Mouse (Mus musculus): Measurements from ENCODE around the gene Pan2. TPM values are rescaled to one million over a fixed set of nuclear protein-coding genes. Genes with fewer than 3 reads are reported as not detected.
"Not testable (repeated sequence)": the region's sequence is repeated elsewhere in the genome, so short reads cannot be mapped to it uniquely, and the experiment has no call there.

Pan2 gene
- total RNA-seq, 2 experiments from 2014 or later: 15.8 TPM

GRCm38 (mm10) chr10:128315578-128315977 is 12.4 kb downstream of the Pan2 start:
- no peak for DNase-seq (ENCODE audit: extremely low spot score in 1 of 2, low spot score in 2 of 2)
- TF ChIP-seq CTCF (IDR thresholded peaks at IDR 0.05): no peak
- intact Hi-C loops (cut with DNase I): no loop called here

DNA sequence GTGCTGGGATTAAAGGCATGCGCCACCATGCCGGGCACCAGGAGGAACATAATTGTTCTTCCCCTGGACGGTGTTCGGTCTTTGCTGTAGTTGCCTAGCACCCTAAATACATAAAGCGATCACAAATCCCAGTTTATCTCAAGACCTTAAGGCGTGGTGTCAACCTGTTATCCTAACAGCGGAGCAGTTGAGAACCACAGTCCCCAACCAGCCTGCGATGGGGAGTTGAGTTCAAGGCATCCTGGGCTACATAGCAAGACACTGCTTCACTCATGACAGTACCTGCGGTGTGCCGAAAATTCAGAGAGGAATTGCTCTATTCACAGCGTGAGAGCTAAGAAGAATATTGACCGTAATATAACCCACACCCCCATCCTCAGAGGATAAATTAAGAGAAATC is 18.5 kb downstream of the Pan2 start:
- peak overlapping the region; percentile 98 for H3K27ac ChIP-seq
- H3K4me3 ChIP-seq: peak overlapping the region; percentile 95
- no peak for TF ChIP-seq CTCF (IDR thresholded peaks at IDR 0.05)
- intact Hi-C loops (cut with DNase I): loop anchor here (1.0 kb wide), 1 partner anchor 18 kb away; the partner anchor contains the start of gene Pan2
- no peak for DNase-seq (ENCODE audit: extremely low spot score in 1 of 2, low spot score in 2 of 2)

More at GRCm38 (mm10) chr10:128315578-128315977, 12.4 kb downstream of the Pan2 start:
- Histone ChIP-seq H3K4me3 (no peak overlapping the region), H3K27ac (no peak overlapping the region)

GRCm38 (mm10) chr10:128322141-128323108 is 19.3 kb downstream of the Pan2 start, which contains the start of gene Cnpy2:
TSS of gene Cnpy2 (plus strand) at chr10:128322459.
- TF ChIP-seq CTCF (IDR thresholded peaks at IDR 0.05): no peak
- peak; percentile 74 to 81 for DNase-seq (ENCODE audit: extremely low spot score in 1 of 2, low spot score in 2 of 2)
- intact Hi-C loops (cut with DNase I): loop anchor here (1.0 kb wide), 1 partner anchor 19 kb away; the partner anchor contains the start of gene Pan2
- H3K27ac ChIP-seq: peak within 1 kb of the TSS; percentile 98
- peak within 1 kb of the TSS; percentile 95 for H3K4me3 ChIP-seq

GRCm38 (mm10) chr10:128323516-128323915 is 20.4 kb downstream of the Pan2 start:
- intact Hi-C loops (cut with DNase I): no loop called here
- no peak for TF ChIP-seq CTCF (IDR thresholded peaks at IDR 0.05)
- H3K27ac ChIP-seq: peak overlapping the region; percentile 98; the same call in 1 of the 2 replicates

DNA sequence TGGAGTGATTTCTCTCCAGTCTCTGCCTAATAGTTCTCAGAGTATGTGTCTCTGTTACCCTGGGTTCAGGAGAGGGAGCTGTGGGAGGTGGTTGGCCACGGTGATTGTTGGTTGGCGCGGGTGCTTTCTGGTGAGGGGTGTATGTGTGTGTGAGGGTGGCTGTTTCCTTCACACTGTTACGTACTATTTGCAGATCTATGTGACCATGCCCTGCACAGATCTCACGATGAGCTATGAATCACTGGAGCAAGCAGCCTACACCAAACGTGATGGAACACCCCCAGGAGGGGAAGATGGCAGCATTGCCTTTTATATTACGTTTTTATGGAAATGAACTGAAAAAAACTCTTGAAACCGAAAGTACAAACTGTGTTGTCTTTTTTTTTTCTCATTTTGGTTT is 23.7 kb downstream of the Pan2 start:
- no peak overlapping the region for H3K27ac ChIP-seq
- DNase-seq (ENCODE audit: extremely low spot score in 1 of 2, low spot score in 2 of 2): no peak
- intact Hi-C loops (cut with DNase I): no loop called here

More at GRCm38 (mm10) chr10:128323516-128323915, 20.4 kb downstream of the Pan2 start:
- peak overlapping the region; percentile 95 for H3K4me3 ChIP-seq
- DNase-seq (ENCODE audit: extremely low spot score in 1 of 2, low spot score in 2 of 2): no peak

DNA sequence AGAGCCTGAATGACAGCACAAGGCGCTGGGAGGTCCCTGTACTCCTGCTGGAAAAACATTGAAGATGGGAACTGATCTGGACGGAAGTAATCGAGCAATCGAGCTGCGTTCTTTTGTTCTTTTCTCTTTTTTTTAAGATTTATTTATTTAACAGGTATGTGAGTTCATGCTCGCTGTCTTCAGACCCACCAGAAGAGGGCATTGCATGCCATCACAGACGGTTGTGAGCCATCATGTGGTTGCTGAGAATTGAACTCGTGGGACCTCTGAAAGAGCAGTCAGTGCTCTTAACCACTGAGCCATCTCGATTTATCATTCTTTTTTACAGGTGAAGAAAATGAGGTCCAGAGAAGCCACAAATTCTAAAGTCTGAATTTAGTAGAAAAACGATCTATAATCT is 24.5 kb downstream of the Pan2 start:
- intact Hi-C loops (cut with DNase I): no loop called here
- DNase-seq (ENCODE audit: extremely low spot score in 1 of 2, low spot score in 2 of 2): no peak
- Histone ChIP-seq H3K27ac (no peak overlapping the region), H3K4me3 (no peak overlapping the region)
- no peak; the same call in none of the 2 replicates for TF ChIP-seq CTCF (IDR thresholded peaks at IDR 0.05)

More for the DNA sequence above, 23.7 kb downstream of the Pan2 start:
- no peak for TF ChIP-seq CTCF (IDR thresholded peaks at IDR 0.05)
- H3K4me3 ChIP-seq: no peak overlapping the region

- H3K4me3 ChIP-seq; DNase-seq (ENCODE audit: extremely low spot score in 1 of 2, low spot score in 2 of 2); H3K27ac ChIP-seq; intact Hi-C loops (cut with DNase I): not testable (repeated sequence)
Measured at GRCm38 (mm10) chr10:128332358-128333249, 29.5 kb downstream of the Pan2 start.

DNA sequence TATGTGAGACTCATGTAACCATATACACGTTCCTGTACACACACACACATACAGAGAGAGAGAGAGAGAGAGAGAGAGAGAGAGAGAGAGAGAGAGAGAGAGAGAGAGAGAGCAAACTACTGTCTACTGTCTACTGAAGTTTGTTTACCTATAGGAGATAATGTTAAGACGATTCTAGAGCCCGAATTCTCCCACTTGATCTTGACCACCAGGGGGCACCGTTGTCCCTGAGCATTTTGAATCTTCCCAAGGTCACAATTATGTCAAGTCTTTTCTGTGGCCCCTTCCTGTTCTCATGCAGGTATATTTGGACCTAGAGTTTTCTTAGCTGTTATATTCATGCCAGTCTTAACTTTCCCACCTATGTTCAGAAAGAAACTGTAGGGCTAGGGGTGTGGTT is 32.4 kb downstream of the Pan2 start:
- DNase-seq (ENCODE audit: extremely low spot score in 1 of 2, low spot score in 2 of 2): peak; percentile 57 to 66
- intact Hi-C loops (cut with DNase I): loop anchor here (5.0 kb wide), 1 partner anchor 122 kb away; the partner anchor contains the start of gene Smarcc2
- peak; percentile 73 for TF ChIP-seq CTCF (IDR thresholded peaks at IDR 0.05)
- Histone ChIP-seq H3K27ac (no peak overlapping the region), H3K4me3 (no peak overlapping the region)

DNA sequence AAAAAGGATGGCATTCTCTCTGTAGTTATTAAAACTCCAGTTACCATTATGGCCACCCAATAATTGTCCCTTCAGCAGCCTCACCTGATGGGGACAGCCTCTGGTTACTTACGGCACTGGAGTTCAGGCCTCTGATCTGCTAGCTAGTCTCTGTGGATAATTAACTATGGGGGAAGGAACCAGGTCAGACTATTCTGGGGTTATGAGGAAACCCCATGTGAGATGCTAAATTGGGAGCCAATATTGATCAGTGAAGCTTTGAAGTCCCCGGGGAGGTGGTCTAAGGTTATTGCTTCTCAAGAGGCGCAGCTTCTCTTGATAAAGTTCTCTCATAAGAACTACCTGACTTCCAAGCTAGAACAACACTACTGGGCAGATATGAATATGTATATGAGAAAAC is 33.1 kb downstream of the Pan2 start:
- TF ChIP-seq CTCF (IDR thresholded peaks at IDR 0.05): no peak
- no peak for DNase-seq (ENCODE audit: extremely low spot score in 1 of 2, low spot score in 2 of 2)
- H3K27ac ChIP-seq: no peak overlapping the region
- intact Hi-C loops (cut with DNase I): loop anchor here (2.0 to 5.0 kb wide), 2 partner anchors 23 to 121 kb away; partner anchors contain the start of gene Smarcc2
- no peak overlapping the region for H3K4me3 ChIP-seq

- Histone ChIP-seq H3K27ac (peak overlapping the region; percentile 96; the same call in 1 of the 2 replicates), H3K4me3 (peak overlapping the region; percentile 97; the same call in 1 of the 2 replicates)
- no peak for DNase-seq (ENCODE audit: extremely low spot score in 1 of 2, low spot score in 2 of 2)
- TF ChIP-seq CTCF (IDR thresholded peaks at IDR 0.05): no peak
- intact Hi-C loops (cut with DNase I): loop anchor here (2.0 to 5.0 kb wide), 2 partner anchors 22 to 121 kb away; partner anchors contain the start of gene Smarcc2
Measured at GRCm38 (mm10) chr10:128336597-128336996, 33.5 kb downstream of the Pan2 start.
